ENCODE assay signal across 8 mouse cellular contexts in genomic region chr6:122820071-122820798, GRCm38 (mm10). TPM values are rescaled to one million over a fixed set of nuclear protein-coding genes. Genes with fewer than 3 reads are reported as not detected.
A peak's percentile ranks its signal among the peaks of the same experiment; 100 is the strongest.
DNase-seq lines count a peak whose midpoint lies in the region; ATAC-seq lines count a peak whose summit lies in the region.

No protein-coding gene starts in this region.

- intact Hi-C loops in gastrocnemius, postnatal 14 days (cut with DNase I; ENCODE audit: low total_unique reads): no loop called here

- peak overlapping the region; percentile 91 for H3K4me3 ChIP-seq in hindbrain, embryonic 12.5 days
- H3K4me3 ChIP-seq in limb, embryonic 15.5 days: peak overlapping the region; percentile 92
- peak overlapping the region; percentile 93 for H3K4me3 ChIP-seq in midbrain, embryonic 13.5 days (replicated peaks)

- peak; percentile 50 for ATAC-seq in erythroblast, adult 5-6 weeks (replicated peaks; ENCODE audit: low FRiP score, poor library complexity, severe bottlenecking)
- peak; percentile 74 for ATAC-seq in hindbrain, embryonic 12.5 days (ENCODE audit: low FRiP score)
- ATAC-seq in limb, embryonic 15.5 days (ENCODE audit: insufficient number of reproducible peaks, low FRiP score, low TSS enrichment, low read depth): peak; percentile 38
- peak; percentile 79 for ATAC-seq in midbrain, embryonic 13.5 days

- H3K4me1 ChIP-seq in hindbrain, embryonic 12.5 days: peaks cover 18% of the 10 kb centered on the region
- H3K4me1 ChIP-seq in limb, embryonic 15.5 days: peaks cover 38% of the 10 kb centered on the region
- peaks cover 32% of the 10 kb centered on the region for H3K4me1 ChIP-seq in midbrain, embryonic 13.5 days (replicated peaks)

- H3K4me2 ChIP-seq in hindbrain, embryonic 12.5 days (replicated peaks): peak overlapping the region; percentile 84
- peak overlapping the region; percentile 77 for H3K4me2 ChIP-seq in limb, embryonic 15.5 days
- peak overlapping the region; percentile 88 for H3K4me2 ChIP-seq in midbrain, embryonic 13.5 days (replicated peaks)

- H3K9me3 ChIP-seq in hindbrain, embryonic 12.5 days (replicated peaks): no peaks in the 10 kb centered on the region
- H3K9me3 ChIP-seq in limb, embryonic 15.5 days: no peaks in the 10 kb centered on the region
- H3K9me3 ChIP-seq in midbrain, embryonic 13.5 days: no peaks in the 10 kb centered on the region

- H3K9ac ChIP-seq in hindbrain, embryonic 12.5 days: peak overlapping the region; percentile 94
- peak overlapping the region; percentile 96 for H3K9ac ChIP-seq in limb, embryonic 15.5 days
- peak overlapping the region; percentile 95 for H3K9ac ChIP-seq in midbrain, embryonic 13.5 days (replicated peaks)

- H3K27ac ChIP-seq in hindbrain, embryonic 12.5 days: peak overlapping the region; percentile 64; the same call in 1 of the 2 replicates
- peak overlapping the region; percentile 82 for H3K27ac ChIP-seq in limb, embryonic 15.5 days
- peak overlapping the region; percentile 64; the same call in 1 of the 2 replicates for H3K27ac ChIP-seq in midbrain, embryonic 13.5 days

- WGBS in hindbrain, embryonic 12.5 days: under 1% methylated on average over 37 of the region's 38 CpGs
- WGBS in limb, embryonic 15.5 days: under 1% methylated on average over 37 of the region's 38 CpGs
- WGBS in midbrain, embryonic 13.5 days: under 1% methylated on average over 37 of the region's 38 CpGs

- H3K27me3 ChIP-seq in hindbrain, embryonic 12.5 days: no peaks in the 10 kb centered on the region
- H3K27me3 ChIP-seq in limb, embryonic 15.5 days: no peaks in the 10 kb centered on the region
- H3K27me3 ChIP-seq in midbrain, embryonic 13.5 days: peaks cover 8% of the 10 kb centered on the region; the same call in 1 of the 2 replicates

- DNase-seq in gastrocnemius, postnatal 14 days: peak; percentile 19
- no peak for DNase-seq in gastrocnemius, postnatal 10 days
- DNase-seq in adrenal gland, postnatal 36 days: peak; percentile 19 to 67
- peak; percentile 64 for DNase-seq in testis, postnatal 10 days (ENCODE audit: low spot score)

- no peaks in the 10 kb centered on the region for H3K36me3 ChIP-seq in hindbrain, embryonic 12.5 days
- H3K36me3 ChIP-seq in limb, embryonic 15.5 days: no peaks in the 10 kb centered on the region
- H3K36me3 ChIP-seq in midbrain, embryonic 13.5 days: no peaks in the 10 kb centered on the region

RNA-seq across cellular contexts. Expression of gene Foxj2, which starts 0.5 kb away (rescaled TPM):
- 10 to 100 TPM; 15.5 to 18.5 TPM for total RNA-seq in gastrocnemius, postnatal 14 days (2021)
- total RNA-seq in gastrocnemius, postnatal 10 days (2021): 10 to 100 TPM; 18.4 to 22.9 TPM
- 10 to 100 TPM; 18.5 to 19.6 TPM for total RNA-seq in adrenal gland, postnatal 36 days (2021)
- 1.3 and 11.5 TPM in 2 replicates for total RNA-seq in erythroblast, adult 5-6 weeks (2015; ENCODE audit: low replicate concordance)
- total RNA-seq in erythroblast, adult 5-6 weeks (2017; ENCODE audit: low replicate concordance): 0.70 and 4.4 TPM in 2 replicates
- 6.1 and 6.9 TPM in 2 replicates for polyA plus RNA-seq in hindbrain, embryonic 12.5 days (2016; fragmentation: Nextera tagmentation; extraction: Ambion mirVana)
- 6.7 and 7.1 TPM in 2 replicates for polyA plus RNA-seq in limb, embryonic 15.5 days (2015; fragmentation: Nextera tagmentation; extraction: Ambion mirVana)
- 4.9 and 6.2 TPM in 2 replicates for polyA plus RNA-seq in midbrain, embryonic 13.5 days (2015; fragmentation: Nextera tagmentation; extraction: Ambion mirVana)

RNA-seq across cellular contexts. Expression of gene Slc2a3, which starts 18.8 kb away (rescaled TPM):
- total RNA-seq in gastrocnemius, postnatal 14 days (2021): 1 to 10 TPM; 1.2 to 1.9 TPM
- 1 to 10 TPM; 2.2 to 3.8 TPM for total RNA-seq in gastrocnemius, postnatal 10 days (2021)
- 1 to 10 TPM; 5.8 to 9.6 TPM for total RNA-seq in adrenal gland, postnatal 36 days (2021)
- 7.5 and 15.7 TPM in 2 replicates for total RNA-seq in erythroblast, adult 5-6 weeks (2015; ENCODE audit: low replicate concordance)
- total RNA-seq in erythroblast, adult 5-6 weeks (2017; ENCODE audit: low replicate concordance): 19.1 and 19.4 TPM in 2 replicates
- 24.7 and 25.3 TPM in 2 replicates for polyA plus RNA-seq in hindbrain, embryonic 12.5 days (2016; fragmentation: Nextera tagmentation; extraction: Ambion mirVana)
- polyA plus RNA-seq in limb, embryonic 15.5 days (2015; fragmentation: Nextera tagmentation; extraction: Ambion mirVana): 91.6 and 100 TPM in 2 replicates
- 15.9 TPM in 2 replicates for polyA plus RNA-seq in midbrain, embryonic 13.5 days (2015; fragmentation: Nextera tagmentation; extraction: Ambion mirVana)

RNA-seq across cellular contexts. Expression of gene C3ar1, which starts 35.7 kb away (rescaled TPM):
- 1 to 10 TPM in 1 of 2 experiments, under 1 TPM in 1; 1.00 to 1.6 TPM for total RNA-seq in gastrocnemius, postnatal 14 days (2021)
- 1 to 10 TPM; 1.7 to 2.6 TPM for total RNA-seq in gastrocnemius, postnatal 10 days (2021)
- total RNA-seq in adrenal gland, postnatal 36 days (2021): 1 to 10 TPM; 3.0 to 3.2 TPM
- 0.21 TPM in 1 of 2 replicates, not detected in the other for total RNA-seq in erythroblast, adult 5-6 weeks (2015; ENCODE audit: low replicate concordance)
- 0.42 and 0.43 TPM in 2 replicates for total RNA-seq in erythroblast, adult 5-6 weeks (2017; ENCODE audit: low replicate concordance)
- 2.0 and 2.2 TPM in 2 replicates for polyA plus RNA-seq in hindbrain, embryonic 12.5 days (2016; fragmentation: Nextera tagmentation; extraction: Ambion mirVana)
- 3.9 and 4.6 TPM in 2 replicates for polyA plus RNA-seq in limb, embryonic 15.5 days (2015; fragmentation: Nextera tagmentation; extraction: Ambion mirVana)
- 1.0 and 1.7 TPM in 2 replicates for polyA plus RNA-seq in midbrain, embryonic 13.5 days (2015; fragmentation: Nextera tagmentation; extraction: Ambion mirVana)

RNA-seq across cellular contexts. Expression of gene Necap1, which starts 54.0 kb away (rescaled TPM):
- total RNA-seq in gastrocnemius, postnatal 14 days (2021): 10 to 100 TPM; 19.0 to 23.6 TPM
- 10 to 100 TPM; 23.0 to 23.5 TPM for total RNA-seq in gastrocnemius, postnatal 10 days (2021)
- 10 to 100 TPM; 54.9 to 67.6 TPM for total RNA-seq in adrenal gland, postnatal 36 days (2021)
- total RNA-seq in erythroblast, adult 5-6 weeks (2015; ENCODE audit: low replicate concordance): 6.9 and 15.0 TPM in 2 replicates
- total RNA-seq in erythroblast, adult 5-6 weeks (2017; ENCODE audit: low replicate concordance): 6.3 and 16.8 TPM in 2 replicates
- polyA plus RNA-seq in hindbrain, embryonic 12.5 days (2016; fragmentation: Nextera tagmentation; extraction: Ambion mirVana): 85.2 and 87.1 TPM in 2 replicates
- 59.4 and 61.7 TPM in 2 replicates for polyA plus RNA-seq in limb, embryonic 15.5 days (2015; fragmentation: Nextera tagmentation; extraction: Ambion mirVana)
- polyA plus RNA-seq in midbrain, embryonic 13.5 days (2015; fragmentation: Nextera tagmentation; extraction: Ambion mirVana): 107 and 113 TPM in 2 replicates
